Mouse (Mus musculus): ENCODE data around the gene Sfxn2.

Gene Sfxn2

GRCm38 (mm10) chr19:46542750-46543149, 30.4 kb upstream of the Sfxn2 start:
- WGBS: 90% methylated on average over 8 of the region's 8 CpGs

GRCm38 (mm10) chr19:46547565-46547964, 25.6 kb upstream of the Sfxn2 start:
- WGBS: 77% methylated on average over 6 of the region's 6 CpGs

GRCm38 (mm10) chr19:46548110-46548509, 25.1 kb upstream of the Sfxn2 start:
- 55% methylated on average over 10 of the region's 10 CpGs for WGBS

- WGBS: 94% methylated on average over 4 of the region's 4 CpGs
These were observed 22.8 kb upstream of the Sfxn2 start for GRCm38 (mm10) chr19:46550385-46550784.

DNA sequence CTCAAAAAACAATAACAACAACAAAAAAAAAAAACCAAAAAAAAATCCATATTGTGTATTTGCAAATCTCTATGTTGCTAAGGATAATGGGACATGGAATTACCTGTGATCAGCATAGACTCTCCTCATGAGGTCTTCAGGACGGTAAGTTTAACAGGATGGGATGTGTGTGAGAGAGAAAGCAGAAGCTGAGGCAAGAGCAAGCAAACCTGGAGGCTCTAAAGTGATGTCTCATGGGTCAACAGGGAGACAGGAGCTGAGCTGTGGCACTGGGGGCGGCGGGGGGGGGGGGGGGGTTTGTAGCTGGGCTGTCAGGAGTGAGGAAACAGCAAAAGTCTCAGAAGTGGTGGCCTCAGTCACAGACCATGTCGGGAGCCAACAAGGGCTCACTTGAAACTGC, 20.7 kb upstream of the Sfxn2 start:
- 83% methylated on average over 4 of the region's 4 CpGs for WGBS

GRCm38 (mm10) chr19:46553541-46553955, 19.6 kb upstream of the Sfxn2 start:
- WGBS: 33% methylated on average over 11 of the region's 11 CpGs

- 73% methylated on average over 8 of the region's 8 CpGs for WGBS
These were observed 15.2 kb upstream of the Sfxn2 start for GRCm38 (mm10) chr19:46558009-46558408.

- WGBS: 84% methylated on average over 12 of the region's 12 CpGs
These were observed 14.5 kb upstream of the Sfxn2 start for GRCm38 (mm10) chr19:46558631-46559030.

GRCm38 (mm10) chr19:46562132-46562531, 11.0 kb upstream of the Sfxn2 start:
- 21% methylated on average over 1 of the region's 1 CpGs for WGBS

DNA sequence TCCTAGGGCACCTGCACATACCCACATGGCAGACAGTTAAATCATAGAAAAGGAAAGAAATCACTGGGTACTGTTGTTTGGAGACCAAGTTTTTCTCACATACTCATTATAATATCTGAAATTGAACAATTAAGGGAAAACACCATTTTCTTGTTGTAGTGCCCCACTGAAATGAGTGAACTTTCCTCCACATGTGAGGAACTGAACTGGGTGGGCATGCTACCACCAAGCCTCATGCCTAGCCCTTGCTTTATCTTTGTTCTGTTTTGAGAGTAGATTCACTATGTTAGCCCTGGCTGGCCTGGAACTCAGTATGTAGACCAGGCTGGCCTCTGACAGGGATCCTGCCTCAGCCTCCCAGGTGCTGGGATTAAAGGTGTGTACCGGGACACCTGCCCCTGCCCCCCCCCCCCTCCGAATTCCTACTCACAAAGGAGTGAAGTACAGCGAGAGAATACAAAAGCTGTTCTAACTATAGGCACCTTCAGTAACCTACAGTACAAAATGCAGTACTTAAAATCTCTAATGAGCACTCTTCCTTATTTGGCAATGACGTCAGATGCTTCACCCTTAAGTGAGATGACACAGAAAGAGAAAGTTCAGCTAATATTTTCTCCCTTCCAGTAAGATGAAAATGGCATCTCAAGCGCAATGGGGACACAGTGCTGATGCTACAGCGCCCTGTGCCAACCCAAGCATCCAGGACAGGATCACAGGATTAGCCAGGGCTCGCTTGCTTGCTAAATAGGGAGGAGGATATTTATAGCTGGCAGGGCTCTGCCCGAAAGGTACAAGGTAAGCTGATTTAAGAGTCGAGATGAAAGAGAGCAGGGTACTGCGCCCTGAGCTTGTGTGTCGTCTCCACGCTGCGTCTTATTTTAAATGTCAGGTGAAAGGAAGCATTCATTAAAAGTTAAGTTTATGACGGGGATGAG, 10.3 kb upstream of the Sfxn2 start:
- 83% methylated on average over 14 of the region's 14 CpGs for WGBS

- WGBS: 75% methylated on average over 4 of the region's 4 CpGs
These were observed 9.6 kb upstream of the Sfxn2 start for GRCm38 (mm10) chr19:46563603-46564002.

GRCm38 (mm10) chr19:46564043-46564462, 9.1 kb upstream of the Sfxn2 start:
- 66% methylated on average over 14 of the region's 14 CpGs for WGBS

GRCm38 (mm10) chr19:46571211-46571877, 1.8 kb upstream of the Sfxn2 start:
- 65% methylated on average over 3 of the region's 3 CpGs for WGBS

GRCm38 (mm10) chr19:46571878-46572244, 1.3 kb upstream of the Sfxn2 start:
- 7% methylated on average over 10 of the region's 10 CpGs for WGBS

- 0% methylated on average over 17 of the region's 17 CpGs for WGBS
These were observed 617 bp upstream of the Sfxn2 start for GRCm38 (mm10) chr19:46572548-46572947.

DNA sequence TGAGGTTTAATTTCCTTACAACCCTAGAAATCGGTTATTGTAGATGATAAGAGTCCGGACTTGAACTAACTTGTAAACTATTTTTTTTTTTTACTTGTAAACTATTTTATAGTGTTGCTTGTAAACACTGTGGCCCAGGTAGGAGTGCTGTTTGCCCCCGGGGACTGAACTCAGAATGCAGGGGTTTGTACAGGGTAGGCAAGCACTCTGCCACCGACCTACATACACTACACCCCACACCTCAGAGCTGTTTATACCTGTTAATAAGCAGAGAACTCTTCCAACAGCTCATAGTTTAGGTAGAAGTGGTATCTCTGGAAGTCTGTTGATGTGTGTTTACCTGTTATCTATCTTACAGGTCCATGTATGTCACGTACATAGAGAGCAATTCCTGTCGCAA, 825 bp downstream of the Sfxn2 start:
- 49% methylated on average over 6 of the region's 6 CpGs for WGBS

- WGBS: 84% methylated on average over 4 of the region's 4 CpGs
These were observed 2.0 kb downstream of the Sfxn2 start for GRCm38 (mm10) chr19:46575196-46575595.

- 52% methylated on average over 13 of the region's 13 CpGs for WGBS
These were observed 14.8 kb downstream of the Sfxn2 start for GRCm38 (mm10) chr19:46587823-46588508.

DNA sequence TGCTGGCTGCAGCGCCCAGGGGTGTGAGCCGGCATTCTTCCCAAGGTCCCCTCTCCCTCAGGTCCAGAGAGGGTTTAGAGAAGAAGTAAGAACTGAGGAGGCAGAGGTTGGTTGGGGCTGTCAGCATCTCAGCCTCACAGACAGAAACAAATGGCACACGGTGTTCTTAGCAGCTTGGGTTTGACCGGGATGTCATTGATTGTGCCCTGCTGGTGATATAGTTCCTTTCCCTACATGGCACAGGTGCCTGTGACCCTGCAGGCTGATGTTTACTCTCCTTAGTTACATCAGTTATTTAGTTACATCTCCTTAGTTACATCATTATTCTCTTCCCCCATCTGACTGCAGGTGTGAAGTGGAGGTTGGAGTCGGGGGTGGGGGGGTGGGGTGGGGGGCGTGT, 18.4 kb downstream of the Sfxn2 start:
- WGBS: 93% methylated on average over 6 of the region's 6 CpGs

GRCm38 (mm10) chr19:46592751-46593439, 19.7 kb downstream of the Sfxn2 start:
- 96% methylated on average over 9 of the region's 9 CpGs for WGBS

DNA sequence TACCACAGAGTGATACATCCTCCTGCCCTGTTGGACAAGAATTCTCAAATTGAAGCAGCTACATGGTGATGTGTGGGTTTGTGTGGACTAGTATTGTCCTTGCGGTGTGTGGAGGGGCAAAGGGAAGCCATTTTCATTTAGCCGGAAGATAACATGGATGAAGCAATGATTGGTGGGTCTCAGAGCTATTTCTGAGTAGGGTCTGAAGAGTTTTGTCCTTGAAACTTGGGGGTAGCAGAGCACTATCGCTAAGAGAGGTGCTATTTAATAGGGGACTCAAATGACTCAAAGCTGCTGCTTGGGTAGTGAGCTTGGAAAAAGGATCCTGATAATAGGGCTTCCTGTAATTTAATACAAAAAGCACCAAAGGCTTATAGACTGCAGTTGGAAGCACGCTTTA, 25.0 kb downstream of the Sfxn2 start:
- WGBS: 83% methylated on average over 4 of the region's 4 CpGs
